Mouse (Mus musculus) lung, embryonic 15.5 days (tissue): ENCODE results near the gene Togaram1. TPM values are rescaled to one million over a fixed set of nuclear protein-coding genes. Genes with fewer than 3 reads are reported as not detected.

Experiments used
- ATAC-seq: fragments of 200-750 bp; cut with Nextera tagmentation; 2 replicates; pipeline ENCODE4 v1.8.0; 2017; ENCODE audit warnings: moderate number of reproducible peaks, borderline replicate concordance; ENCODE audit not compliant: low FRiP score, low TSS enrichment; ENCODE audit errors: extremely low read depth
- H3K27ac ChIP-seq: fragments of 300-500 bp; sonication (generic); 2 replicates; pipeline ENCODE4 v1.5.1; 2015; ENCODE audit warnings: moderate library complexity, mild to moderate bottlenecking, inconsistent platforms
- H3K27me3 ChIP-seq: fragments of 300-500 bp; sonication (generic); 2 replicates; pipeline ENCODE4 v1.6.1; 2015; ENCODE audit warnings: inconsistent platforms
- H3K36me3 ChIP-seq: fragments of 300-500 bp; sonication (generic); 2 replicates; pipeline ENCODE4 v1.6.1; 2015; ENCODE audit warnings: inconsistent platforms
- H3K4me1 ChIP-seq: fragments of 300-500 bp; sonication (generic); 2 replicates; pipeline ENCODE4 v1.6.1; 2015; ENCODE audit warnings: inconsistent platforms
- H3K4me2 ChIP-seq: fragments of 300-500 bp; sonication (generic); 2 replicates; pipeline ENCODE4 v1.6.1; 2015; ENCODE audit warnings: inconsistent platforms, mild to moderate bottlenecking, moderate library complexity
- H3K4me3 ChIP-seq: fragments of 300-500 bp; sonication (generic); 2 replicates; pipeline ENCODE4 v1.5.1; 2015; ENCODE audit warnings: mild to moderate bottlenecking, inconsistent platforms
- H3K9ac ChIP-seq: fragments of 300-500 bp; sonication (generic); 2 replicates; pipeline ENCODE4 v1.6.1; 2015; ENCODE audit warnings: inconsistent platforms
- H3K9me3 ChIP-seq: fragments of 300-500 bp; sonication (generic); 2 replicates; pipeline ENCODE4 v1.6.1; 2016; ENCODE audit warnings: inconsistent platforms
- WGBS: fragments of 180-500 bp; shearing (Covaris S2); methylation state at CpG from one replicate; pipeline ENCODE4 v1.1.7; 2015; 5-methylcytosine and 5-hydroxymethylcytosine counted together
- polyA plus RNA-seq: library from polyadenylated mRNA; unstranded; fragments of >200 nt; fragmentation: Nextera tagmentation; extraction: Ambion mirVana; gene quantifications from 2 replicates; pipeline ENCODE4 v1.2.1, GENCODE M21; 2015

The Togaram1 gene
- polyA plus RNA-seq, 1 experiment from 2014 or later: 26.5 TPM

DNA sequence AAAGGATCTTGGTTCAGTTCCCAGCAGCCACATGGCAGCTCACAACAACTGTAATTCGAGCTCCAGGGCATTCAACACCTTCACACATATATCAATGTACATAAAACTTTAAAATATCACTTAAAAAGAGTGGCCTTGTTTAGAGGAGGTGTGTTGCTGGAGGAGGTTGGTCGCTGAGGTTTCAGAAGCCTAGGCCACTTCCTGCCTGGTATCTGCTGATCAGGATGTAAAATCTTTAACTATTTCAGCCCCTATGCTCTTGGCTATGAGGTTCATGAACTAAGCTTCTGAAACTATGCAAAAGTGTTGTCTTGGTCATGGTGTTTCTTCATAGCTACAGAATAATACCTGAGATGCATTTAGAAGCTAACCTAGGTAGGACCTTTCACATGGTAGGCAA lies 99.6 kb downstream of the Togaram1 start:
- no peak overlapping the region for H3K27ac ChIP-seq
- ATAC-seq: no peak
- peaks cover 55% of the 10 kb centered on the region for H3K36me3 ChIP-seq
- H3K4me2 ChIP-seq: no peak overlapping the region
- H3K9me3 ChIP-seq: no peaks in the 10 kb centered on the region
- H3K4me1 ChIP-seq: 0 out of 2 replicates have a peak, but pooled peaks cover 3% of the 10 kb centered on the region
- H3K4me3 ChIP-seq: no peak overlapping the region
- no peaks in the 10 kb centered on the region for H3K27me3 ChIP-seq
- 55% methylated on average over 2 of the region's 2 CpGs for WGBS
- no peak overlapping the region for H3K9ac ChIP-seq

- no peak overlapping the region for H3K4me3 ChIP-seq
Observed at GRCm38 (mm10) chr12:65066234-65066633, 100.6 kb downstream of the Togaram1 start.

GRCm38 (mm10) chr12:65068409-65068808 lies 102.8 kb downstream of the Togaram1 start:
- 64% methylated on average over 4 of the region's 4 CpGs for WGBS
- Histone ChIP-seq H3K4me3 (no peak overlapping the region), H3K9me3 (no peaks in the 10 kb centered on the region), H3K4me2 (no peak overlapping the region), H3K4me1 (peaks cover 9% of the 10 kb centered on the region; the same call in 1 of the 2 replicates), H3K36me3 (peaks cover 33% of the 10 kb centered on the region), H3K27ac (0 out of 2 replicates have a peak overlapping the region, but pooled peaks have one; percentile 29), H3K27me3 (no peaks in the 10 kb centered on the region), H3K9ac (no peak overlapping the region)
- no peak for ATAC-seq

More at GRCm38 (mm10) chr12:65066234-65066633, 100.6 kb downstream of the Togaram1 start:
- peaks cover 47% of the 10 kb centered on the region for H3K36me3 ChIP-seq
- WGBS: 58% methylated on average over 3 of the region's 3 CpGs
- no peaks in the 10 kb centered on the region for H3K27me3 ChIP-seq
- H3K9ac ChIP-seq: no peak overlapping the region
- H3K27ac ChIP-seq: no peak overlapping the region
- no peaks in the 10 kb centered on the region for H3K9me3 ChIP-seq
- ATAC-seq: no peak
- 0 out of 2 replicates have a peak, but pooled peaks cover 3% of the 10 kb centered on the region for H3K4me1 ChIP-seq
- H3K4me2 ChIP-seq: no peak overlapping the region

Other genes with a start within 250 kb of the Togaram1 start
- gene Gm527, start 47.9 kb upstream of the Togaram1 start, polyA plus RNA-seq: 1.4 and 4.3 TPM in 2 replicates
- 10.7 and 13.6 TPM in 2 replicates for gene Klhl28, start 270 bp upstream of the Togaram1 start, polyA plus RNA-seq
- 52.6 and 53.6 TPM in 2 replicates for gene Prpf39, start 70.5 kb downstream of the Togaram1 start, polyA plus RNA-seq
- gene Fkbp3, start 108.2 kb downstream of the Togaram1 start, polyA plus RNA-seq: 339 and 373 TPM in 2 replicates
- gene Fancm, start 109.8 kb downstream of the Togaram1 start, polyA plus RNA-seq: 11.3 and 13.4 TPM in 2 replicates
- 64.9 and 72.9 TPM in 2 replicates for gene Mis18bp1, start 206.8 kb downstream of the Togaram1 start, polyA plus RNA-seq